Mouse (Mus musculus): ENCODE data around the gene Fibp. TPM values are rescaled to one million over a fixed set of nuclear protein-coding genes. Genes with fewer than 3 reads are reported as not detected.

Fibp gene
- total RNA-seq, 2 experiments from 2014 or later = 85.5 to 86.3 TPM

- no peak for DNase-seq
These were observed 27.2 kb upstream of the Fibp start for GRCm38 (mm10) chr19:5432992-5433852.

- no peak for DNase-seq
These were observed 26.5 kb upstream of the Fibp start for GRCm38 (mm10) chr19:5433951-5434350.

GRCm38 (mm10) chr19:5444371-5444908, 16.0 kb upstream of the Fibp start:
- DNase-seq = no peak

- no peak for DNase-seq
These were observed 15.5 kb upstream of the Fibp start for GRCm38 (mm10) chr19:5444954-5445353.

- no peak for DNase-seq
These were observed 14.7 kb upstream of the Fibp start for GRCm38 (mm10) chr19:5445747-5446146.

GRCm38 (mm10) chr19:5447515-5448353, 12.7 kb upstream of the Fibp start, which contains the start of gene Fosl1:
Fosl1 (plus strand) TSS chr19:5447547.
- DNase-seq = peak; percentile 64 to 65

GRCm38 (mm10) chr19:5448354-5449150, 11.9 kb upstream of the Fibp start:
- no peak for DNase-seq

GRCm38 (mm10) chr19:5449673-5450072, 10.7 kb upstream of the Fibp start:
- no peak for DNase-seq

GRCm38 (mm10) chr19:5451766-5452165, 8.6 kb upstream of the Fibp start:
- no peak for DNase-seq

GRCm38 (mm10) chr19:5455037-5455436, 5.4 kb upstream of the Fibp start:
- DNase-seq = no peak

GRCm38 (mm10) chr19:5455568-5455967, 4.8 kb upstream of the Fibp start:
- DNase-seq = no peak

GRCm38 (mm10) chr19:5456241-5456921, 4.0 kb upstream of the Fibp start:
- no peak for DNase-seq

- DNase-seq = peak; percentile 96
These were observed 3.3 kb upstream of the Fibp start for GRCm38 (mm10) chr19:5456922-5457745.

- DNase-seq = no peak
These were observed 2.5 kb upstream of the Fibp start, which contains the start of gene Ccdc85b for GRCm38 (mm10) chr19:5457746-5458442. Ccdc85b (minus strand) TSS chr19:5457894.

GRCm38 (mm10) chr19:5459019-5459418, 1.4 kb upstream of the Fibp start:
- DNase-seq = peak; percentile 56 to 61

- no peak for DNase-seq
These were observed 519 bp upstream of the Fibp start for GRCm38 (mm10) chr19:5459896-5460295.

GRCm38 (mm10) chr19:5461411-5461810, 996 bp downstream of the Fibp start:
- DNase-seq = no peak

GRCm38 (mm10) chr19:5463212-5463611, 2.8 kb downstream of the Fibp start:
- DNase-seq = no peak

GRCm38 (mm10) chr19:5463791-5464562, 3.6 kb downstream of the Fibp start:
- DNase-seq = peak; percentile 46 to 58
